Mouse (Mus musculus): ENCODE results near the gene Exoc6b.

DNA sequence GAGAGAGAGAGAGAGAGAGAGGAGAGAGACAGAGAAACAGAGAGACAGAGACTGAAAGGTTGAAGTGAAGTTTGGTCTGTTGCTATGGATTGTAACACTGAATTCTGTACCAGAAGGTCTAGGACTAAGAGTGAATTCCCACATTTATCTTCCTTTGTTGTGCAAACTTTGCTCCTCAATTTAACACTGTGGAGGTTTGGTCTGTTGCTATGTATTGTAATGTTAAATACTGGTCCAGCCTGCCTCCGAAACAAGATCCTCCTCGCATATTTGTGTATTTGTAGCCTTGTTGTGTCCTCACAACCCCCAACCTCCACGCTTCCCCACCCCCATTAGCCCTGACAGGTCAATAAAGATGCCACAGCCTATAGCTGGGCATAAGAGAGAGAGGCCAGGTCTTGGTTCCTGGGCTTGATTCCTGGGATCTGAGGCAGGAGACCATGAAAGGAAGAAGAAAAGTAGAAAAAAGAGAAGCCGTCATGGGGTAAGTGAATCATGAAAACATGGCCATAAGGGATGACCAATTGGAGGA lies 24.6 kb downstream of the Exoc6b start:
- TF ChIP-seq CTCF (IDR thresholded peaks at IDR 0.05; ENCODE audit: low read depth) (no peak), EP300 (optimal IDR thresholded peaks at IDR 0.05) (no peak)

Data from stomach, postnatal 0 days (tissue).